Mouse (Mus musculus): ENCODE measurements around the gene Eif3d.

The Eif3d gene

GRCm38 (mm10) chr15:77923267-77924035, 47.2 kb downstream of the Eif3d start:
- in situ Hi-C loops (cut with MboI; ENCODE audit: low pct_unique_long_range_greater_than_20kb in 1 of 2, low sequenced_read_pairs in 2 of 2, unreplicated experiment in 1 of 2) = no loop called here

GRCm38 (mm10) chr15:77922710-77923109, 47.9 kb downstream of the Eif3d start:
- in situ Hi-C loops (cut with MboI; ENCODE audit: low pct_unique_long_range_greater_than_20kb in 1 of 2, low sequenced_read_pairs in 2 of 2, unreplicated experiment in 1 of 2) = no loop called here

DNA sequence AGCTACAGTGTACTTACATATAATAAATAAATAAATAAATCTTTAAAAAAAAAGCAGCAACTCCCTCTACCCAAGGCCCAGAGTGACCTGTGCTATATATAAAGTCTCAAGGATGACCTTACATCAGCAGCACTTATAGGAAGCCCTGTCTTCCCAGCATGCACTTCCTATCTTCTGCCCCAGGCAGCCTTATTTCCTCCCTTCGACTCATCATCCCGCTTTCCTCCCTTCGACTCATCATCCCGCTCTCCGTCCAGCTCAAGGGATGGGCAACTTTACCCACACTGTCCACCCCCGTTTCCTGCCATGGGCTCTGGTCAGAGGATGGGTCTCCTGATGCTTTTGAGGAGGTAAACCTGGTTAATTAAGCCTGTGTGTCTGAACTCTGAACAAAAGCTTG, 49.0 kb downstream of the Eif3d start:
- in situ Hi-C loops (cut with MboI; ENCODE audit: low pct_unique_long_range_greater_than_20kb in 1 of 2, low sequenced_read_pairs in 2 of 2, unreplicated experiment in 1 of 2) = no loop called here

DNA sequence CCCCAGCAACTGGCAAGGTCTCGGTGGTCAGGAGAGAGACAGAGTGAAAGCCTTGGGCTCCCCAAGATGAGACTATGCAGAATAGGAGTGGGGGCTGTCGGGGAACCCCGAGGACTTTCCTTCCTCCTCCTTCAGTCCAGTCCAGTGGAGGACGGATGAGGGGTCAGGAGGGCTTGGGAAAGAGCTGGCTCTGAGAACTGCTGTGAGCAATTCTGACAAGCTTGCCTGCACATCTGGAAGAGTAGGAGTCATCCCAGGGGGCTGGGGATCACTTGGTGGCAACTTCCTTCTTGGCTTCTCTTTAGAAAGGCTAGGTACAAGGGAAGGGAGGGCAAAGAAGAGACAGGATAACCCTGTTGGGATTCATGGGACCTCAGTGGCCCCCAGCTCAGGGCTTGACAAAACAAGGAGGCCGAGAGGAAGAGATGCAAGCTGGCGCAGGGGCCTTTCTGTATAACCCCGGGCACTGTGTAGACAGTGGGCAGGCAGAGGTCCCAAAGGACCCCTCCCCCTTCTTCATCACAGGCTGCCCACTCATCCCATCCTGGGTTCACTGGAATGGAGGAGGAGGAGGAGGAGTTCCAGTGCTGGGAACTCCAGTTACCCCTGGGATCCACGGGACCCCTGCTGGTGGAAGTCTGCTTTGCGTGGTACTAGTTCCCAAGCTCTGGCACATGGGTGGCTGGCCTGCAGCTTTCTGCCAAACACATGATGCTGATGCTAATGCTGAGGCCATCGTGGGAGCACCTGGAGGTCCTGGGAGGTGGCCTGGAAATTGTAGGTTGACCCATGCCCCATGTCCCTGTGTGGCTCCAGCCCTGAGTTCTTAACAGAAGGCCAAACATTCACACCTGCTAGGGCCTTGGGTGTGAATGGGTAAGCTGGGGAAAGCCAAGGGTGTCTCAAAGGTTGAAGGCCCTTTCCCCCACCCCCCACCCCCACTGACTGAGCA, 49.8 kb downstream of the Eif3d start:
- in situ Hi-C loops (cut with MboI; ENCODE audit: low pct_unique_long_range_greater_than_20kb in 1 of 2, low sequenced_read_pairs in 2 of 2, unreplicated experiment in 1 of 2) = no loop called here

GRCm38 (mm10) chr15:77919441-77919840, 51.2 kb downstream of the Eif3d start:
- in situ Hi-C loops (cut with MboI; ENCODE audit: low pct_unique_long_range_greater_than_20kb in 1 of 2, low sequenced_read_pairs in 2 of 2, unreplicated experiment in 1 of 2) = loop anchor here (5.0 kb wide), 1 partner anchor 147 kb away; no protein-coding TSS in a partner anchor

GRCm38 (mm10) chr15:77916851-77917544, 53.6 kb downstream of the Eif3d start:
- in situ Hi-C loops (cut with MboI; ENCODE audit: low pct_unique_long_range_greater_than_20kb in 1 of 2, low sequenced_read_pairs in 2 of 2, unreplicated experiment in 1 of 2) = loop anchor here (5.0 kb wide), 1 partner anchor 145 kb away; no protein-coding TSS in a partner anchor

DNA sequence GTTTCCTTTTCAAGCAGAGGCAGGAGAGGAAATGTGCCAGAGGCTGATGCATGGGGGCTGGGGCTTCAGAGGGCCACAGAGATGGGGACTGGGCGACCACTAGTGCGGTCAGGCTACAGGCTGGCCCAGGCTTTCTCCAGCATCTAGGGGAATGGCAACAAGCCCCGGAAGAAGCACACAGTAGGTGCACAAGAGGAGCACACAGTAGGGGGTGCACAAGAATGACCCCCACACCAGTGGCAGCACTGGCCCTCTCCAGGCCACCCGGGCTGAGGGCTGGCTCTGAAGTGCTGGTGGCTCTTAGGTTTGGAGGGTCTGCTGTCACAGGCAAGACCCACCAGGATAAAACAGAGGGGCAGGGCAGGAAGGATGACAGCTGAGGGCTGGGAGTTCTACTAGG, 55.3 kb downstream of the Eif3d start:
- in situ Hi-C loops (cut with MboI; ENCODE audit: low pct_unique_long_range_greater_than_20kb in 1 of 2, low sequenced_read_pairs in 2 of 2, unreplicated experiment in 1 of 2) = loop anchor here (5.0 kb wide), 1 partner anchor 143 kb away; no protein-coding TSS in a partner anchor

DNA sequence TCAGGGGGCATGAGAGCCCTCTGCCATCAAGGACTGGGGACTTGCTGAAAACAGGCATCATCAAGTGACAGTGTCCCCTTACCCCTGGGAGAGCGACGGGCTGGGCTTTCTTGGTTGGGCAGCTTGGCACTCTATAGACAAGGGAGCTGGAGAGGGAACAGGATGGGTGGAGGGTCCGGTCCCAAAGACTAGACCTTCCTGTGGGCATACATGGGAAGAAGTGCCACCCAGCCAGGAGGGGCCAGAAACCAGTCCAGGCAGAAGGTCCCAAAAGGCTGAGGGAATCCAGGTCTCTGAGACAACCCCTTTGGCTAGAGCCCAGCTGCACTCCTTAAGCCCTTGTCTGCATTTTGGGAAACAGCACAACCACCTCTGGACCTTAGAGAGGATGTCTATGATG, 56.1 kb downstream of the Eif3d start:
- in situ Hi-C loops (cut with MboI; ENCODE audit: low pct_unique_long_range_greater_than_20kb in 1 of 2, low sequenced_read_pairs in 2 of 2, unreplicated experiment in 1 of 2) = no loop called here

DNA sequence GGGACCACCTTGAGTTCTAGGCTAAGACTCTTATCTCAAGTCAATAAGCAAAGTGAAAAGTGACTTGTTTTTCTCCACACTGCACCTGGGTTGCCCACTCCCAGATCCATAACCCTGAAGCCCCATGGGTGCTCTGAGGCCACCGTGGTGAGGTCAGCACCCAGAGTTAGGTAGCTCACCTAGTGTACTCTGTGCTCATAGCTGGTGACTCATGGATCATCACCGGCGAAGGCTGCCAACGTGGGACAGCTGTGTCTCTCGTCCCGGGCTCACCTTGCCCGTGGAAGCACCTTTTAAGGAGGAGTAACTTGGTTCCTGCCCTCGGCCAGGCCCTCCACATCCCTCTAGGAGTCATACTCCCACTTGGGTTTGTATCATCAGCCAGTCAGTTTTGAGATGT, 57.6 kb downstream of the Eif3d start:
- in situ Hi-C loops (cut with MboI; ENCODE audit: low pct_unique_long_range_greater_than_20kb in 1 of 2, low sequenced_read_pairs in 2 of 2, unreplicated experiment in 1 of 2) = no loop called here

GRCm38 (mm10) chr15:77912585-77912984, 58.0 kb downstream of the Eif3d start:
- in situ Hi-C loops (cut with MboI; ENCODE audit: low pct_unique_long_range_greater_than_20kb in 1 of 2, low sequenced_read_pairs in 2 of 2, unreplicated experiment in 1 of 2) = no loop called here

GRCm38 (mm10) chr15:77912048-77912447, 58.6 kb downstream of the Eif3d start:
- in situ Hi-C loops (cut with MboI; ENCODE audit: low pct_unique_long_range_greater_than_20kb in 1 of 2, low sequenced_read_pairs in 2 of 2, unreplicated experiment in 1 of 2) = no loop called here

- in situ Hi-C loops (cut with MboI; ENCODE audit: low pct_unique_long_range_greater_than_20kb in 1 of 2, low sequenced_read_pairs in 2 of 2, unreplicated experiment in 1 of 2) = no loop called here
Measured at GRCm38 (mm10) chr15:77911065-77911464, 59.5 kb downstream of the Eif3d start.

Measured in mouse embryonic stem cell (cell line).